Mouse (Mus musculus) midbrain, postnatal 0 days (tissue): Measurements from ENCODE around the gene Vmn1r49. TPM values are rescaled to one million over a fixed set of nuclear protein-coding genes. Genes with fewer than 3 reads are reported as not detected.
"Not testable (repeated sequence)": the region's sequence is repeated elsewhere in the genome, so short reads cannot be mapped to it uniquely, and the experiment has no call there.

ENCODE experiments used
- ATAC-seq: fragments of 200-750 bp; cut with Nextera tagmentation; 2 replicates; pipeline ENCODE4 v1.8.0; 2017; ENCODE audit warnings: moderate number of reproducible peaks, mild to moderate bottlenecking, moderate TSS enrichment, moderate library complexity; ENCODE audit not compliant: low FRiP score
- DNase-seq: peaks from one replicate; pipeline ENCODE4 v3.0.0-alpha.2; 2015; ENCODE audit warnings: low spot score
- H3K27ac ChIP-seq: fragments of 300-500 bp; sonication (generic); 2 replicates; pipeline ENCODE4 v1.5.1; 2014; ENCODE audit warnings: low read depth, mild to moderate bottlenecking, low read length, mixed read lengths
- H3K27me3 ChIP-seq: fragments of 300-500 bp; sonication (generic); 2 replicates; pipeline ENCODE4 v1.6.1; 2014; ENCODE audit warnings: low read length, control low read depth, mixed read lengths; ENCODE audit not compliant: insufficient read depth
- H3K36me3 ChIP-seq: fragments of 300-500 bp; sonication (generic); 2 replicates; pipeline ENCODE4 v1.6.1; 2014; ENCODE audit warnings: low read length, control low read depth, mixed read lengths; ENCODE audit not compliant: insufficient read depth
- H3K4me1 ChIP-seq: fragments of 300-500 bp; sonication (generic); 2 replicates; pipeline ENCODE4 v1.6.1; 2014; ENCODE audit warnings: mild to moderate bottlenecking, control low read depth, antibody characterized with exemption, low read length, mixed read lengths; ENCODE audit not compliant: insufficient read depth
- H3K4me2 ChIP-seq: fragments of 300-500 bp; sonication (generic); 2 replicates; pipeline ENCODE4 v1.6.1; 2014; ENCODE audit warnings: low read depth, mild to moderate bottlenecking, low read length, mixed read lengths; ENCODE audit not compliant: poor library complexity, severe bottlenecking
- H3K4me3 ChIP-seq: fragments of 300-500 bp; sonication (generic); 2 replicates; pipeline ENCODE4 v1.5.1; 2014; ENCODE audit warnings: low read depth, mild to moderate bottlenecking, low read length, moderate library complexity
- H3K9ac ChIP-seq: fragments of 300-500 bp; sonication (generic); replicated peaks from 2 replicates; pipeline ENCODE4 v1.6.1; 2014; ENCODE audit warnings: mild to moderate bottlenecking, low read length, moderate library complexity, mixed read lengths; ENCODE audit not compliant: poor library complexity, severe bottlenecking
- H3K9me3 ChIP-seq: fragments of 300-500 bp; sonication (generic); 2 replicates; pipeline ENCODE4 v1.6.1; 2016; ENCODE audit warnings: low read length, control low read depth
- CTCF ChIP-seq: IDR thresholded peaks from 2 replicates; pipeline ENCODE4 v1.5.1; 2016; ENCODE audit warnings: antibody characterized with exemption, mild to moderate bottlenecking
- WGBS: fragments of 180-500 bp; shearing (Covaris S2); extraction: QIAGEN DNeasy Blood & Tissue Kit; methylation state at CpG from one replicate; pipeline ENCODE4 v1.1.7; 2014; 5-methylcytosine and 5-hydroxymethylcytosine counted together
- polyA plus RNA-seq: library from polyadenylated mRNA; unstranded; fragments of >200 nt; fragmentation: Nextera tagmentation; extraction: Ambion mirVana; gene quantifications from 2 replicates; pipeline ENCODE4 v1.2.1, GENCODE M21; 2015
- total RNA-seq: library from RNA; depleted of rRNA; stranded (reverse); fragments of >200 nt; gene quantifications from 2 replicates; pipeline ENCODE4 v1.2.3, GENCODE M21; 2014; rRNA removed

The Vmn1r49 gene
- total RNA-seq (not detected in 2 replicates), polyA plus RNA-seq (not detected in 2 replicates)

DNA sequence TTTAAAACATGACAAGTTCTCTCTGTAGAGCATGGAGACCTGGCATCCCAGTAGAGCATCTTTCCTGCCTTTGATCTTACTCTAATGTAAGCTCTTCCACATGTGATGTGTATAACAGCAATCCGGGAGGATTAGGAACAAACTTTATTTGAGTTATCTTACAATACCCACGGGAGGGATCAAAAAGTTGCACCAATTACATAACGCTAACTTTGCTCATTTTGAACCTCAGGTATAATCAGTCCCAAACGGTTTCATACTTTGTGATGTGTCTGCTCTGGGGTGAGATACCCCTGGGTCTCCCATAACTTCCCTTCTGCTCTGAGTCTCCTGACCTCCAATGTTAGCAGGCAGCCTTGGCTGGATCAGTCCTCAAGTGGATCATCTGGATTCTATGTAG lies at the start of gene Vmn1r49:
Vmn1r49 (minus strand) TSS at position 101 of the 400 bp plus-strand sequence.
- H3K4me2 ChIP-seq, result no peak within 1 kb of the TSS
- TF ChIP-seq CTCF, result no peak
- no peaks in the 10 kb centered on the region for H3K36me3 ChIP-seq
- DNase-seq, result no peak
- no peak within 1 kb of the TSS for H3K27ac ChIP-seq
- H3K27me3 ChIP-seq, result no peaks in the 10 kb centered on the region
- H3K9ac ChIP-seq, result no peak within 1 kb of the TSS
- WGBS, result 84% methylated on average over 4 of the region's 4 CpGs
- H3K9me3 ChIP-seq, result no peaks in the 10 kb centered on the region; the same call in 1 of the 2 replicates
- no peak for ATAC-seq
- H3K4me3 ChIP-seq, result no peak within 1 kb of the TSS
- H3K4me1 ChIP-seq, result no peaks in the 10 kb centered on the region

DNA sequence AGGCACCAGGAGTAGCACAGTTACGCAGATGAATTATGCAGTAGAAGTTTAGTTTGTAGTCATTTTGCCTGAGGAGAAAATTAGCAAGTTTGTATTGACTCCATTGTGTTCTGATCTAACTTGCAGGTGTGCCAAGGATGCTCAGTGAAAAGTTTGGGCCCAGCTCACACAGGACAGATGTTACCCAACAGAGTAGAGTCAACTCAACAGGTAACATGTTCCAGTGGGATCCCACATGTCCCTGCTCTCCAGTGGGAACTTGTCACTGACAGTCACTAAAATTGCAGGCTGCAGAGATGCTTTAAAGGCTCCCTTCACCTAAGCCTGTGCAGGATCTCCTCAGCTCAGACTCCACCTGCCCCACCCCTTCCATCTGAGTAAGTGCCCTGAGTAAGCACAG lies 44.0 kb upstream of the Vmn1r49 start, which contains the start of gene Vmn1r51:
Vmn1r51 (plus strand) TSS at position 301 of the 400 bp plus-strand sequence.
- H3K4me1 ChIP-seq, H3K4me3 ChIP-seq, H3K27me3 ChIP-seq, DNase-seq, ATAC-seq, H3K36me3 ChIP-seq, H3K9ac ChIP-seq, H3K9me3 ChIP-seq, H3K4me2 ChIP-seq, H3K27ac ChIP-seq: not testable (repeated sequence)
- WGBS, result 89% methylated on average over 1 of the region's 1 CpGs

DNA sequence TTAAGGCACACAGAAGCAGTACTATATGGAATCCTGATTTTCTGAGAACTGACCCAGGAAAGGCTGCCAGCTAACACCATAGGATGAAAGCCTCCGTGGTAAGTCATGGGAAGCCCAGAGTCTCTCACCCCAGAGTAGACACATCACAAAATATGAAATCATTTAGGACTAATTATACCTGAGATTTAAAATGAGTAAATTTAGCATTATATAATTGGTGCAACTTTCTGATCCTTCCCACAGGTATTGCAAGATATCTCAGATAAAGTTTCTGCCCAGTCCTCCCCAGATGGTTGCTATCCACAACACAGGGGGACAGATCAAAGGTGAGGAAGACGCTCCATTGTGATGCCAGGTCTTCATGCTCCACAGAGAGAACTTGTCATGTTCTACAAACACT lies 22.8 kb upstream of the Vmn1r49 start, which contains the start of gene Vmn1r50:
Vmn1r50 (plus strand) TSS at position 301 of the 400 bp plus-strand sequence.
- ATAC-seq (no peak), DNase-seq (no peak)
- no peak within 1 kb of the TSS for H3K9ac ChIP-seq
- WGBS, result 64% methylated on average over 2 of the region's 2 CpGs
- H3K36me3 ChIP-seq, result no peaks in the 10 kb centered on the region
- no peaks in the 10 kb centered on the region for H3K9me3 ChIP-seq
- no peak within 1 kb of the TSS for H3K27ac ChIP-seq
- no peaks in the 10 kb centered on the region for H3K4me1 ChIP-seq
- no peak within 1 kb of the TSS for H3K4me2 ChIP-seq
- no peak for TF ChIP-seq CTCF
- H3K27me3 ChIP-seq, result no peaks in the 10 kb centered on the region
- H3K4me3 ChIP-seq, result no peak within 1 kb of the TSS

DNA sequence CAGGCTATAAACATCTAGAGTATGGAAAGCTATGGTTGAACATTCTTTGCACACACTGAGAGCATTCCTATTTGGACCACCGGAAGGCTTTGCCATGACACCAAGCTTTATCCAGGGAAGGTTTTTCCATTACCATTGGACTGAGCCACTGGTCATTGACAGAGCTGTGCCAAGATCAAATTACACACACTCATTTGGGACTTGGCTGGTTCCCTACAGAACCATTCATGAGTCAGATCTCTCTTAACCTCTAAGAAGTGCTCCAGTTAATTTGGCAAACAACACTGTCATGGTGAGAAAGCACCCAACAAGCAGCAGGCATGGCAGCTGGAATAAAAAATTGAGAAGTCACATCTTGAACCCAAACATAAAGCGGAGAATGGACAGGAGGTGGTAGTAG lies 22.3 kb upstream of the Vmn1r49 start:
- Histone ChIP-seq H3K36me3 (no peaks in the 10 kb centered on the region), H3K9ac (no peak overlapping the region), H3K27ac (no peak overlapping the region), H3K9me3 (no peaks in the 10 kb centered on the region), H3K4me2 (no peak overlapping the region), H3K27me3 (no peaks in the 10 kb centered on the region), H3K4me1 (no peaks in the 10 kb centered on the region), H3K4me3 (no peak overlapping the region)
- DNase-seq (no peak), ATAC-seq (no peak)
- 96% methylated on average over 2 of the region's 2 CpGs for WGBS
- no peak for TF ChIP-seq CTCF

DNA sequence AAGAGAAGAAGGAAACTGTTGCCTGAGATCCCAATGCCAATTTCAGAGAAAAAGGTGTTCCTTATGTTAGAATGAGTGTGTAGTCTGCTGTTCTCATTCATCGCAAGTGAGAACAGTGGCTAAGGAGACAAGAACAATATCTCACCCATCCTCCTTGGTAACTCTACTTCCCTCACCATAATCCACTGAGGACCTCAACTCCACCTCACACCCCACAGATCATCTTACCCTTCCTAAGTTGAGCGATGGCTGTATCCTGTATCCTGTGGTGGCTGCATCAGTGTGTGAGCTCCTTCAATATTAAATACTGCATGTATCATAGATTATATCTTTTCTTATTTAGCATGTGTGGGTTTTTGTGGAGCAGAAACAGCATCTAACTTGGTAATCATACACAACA lies 41.6 kb downstream of the Vmn1r49 start, which contains the start of gene Vmn1r48:
Vmn1r48 (minus strand) TSS at position 101 of the 400 bp plus-strand sequence.
- not testable (repeated sequence) for H3K36me3 ChIP-seq, DNase-seq, H3K27me3 ChIP-seq, ATAC-seq, H3K27ac ChIP-seq, H3K9ac ChIP-seq, H3K9me3 ChIP-seq, H3K4me1 ChIP-seq, H3K4me2 ChIP-seq, H3K4me3 ChIP-seq
- WGBS, result no CpG with 5 or more reads among the region's 2 CpGs

Other genes starting within 250 kb of the Vmn1r49 start
- not detected in 2 replicates for gene Vmn1r42, start 202.1 kb downstream of the Vmn1r49 start, total RNA-seq
- not detected in 2 replicates for gene Vmn1r42, start 202.1 kb downstream of the Vmn1r49 start, polyA plus RNA-seq
- 0.05 TPM in 1 of 2 replicates, not detected in the other for gene Vmn1r43, start 202.1 kb downstream of the Vmn1r49 start, total RNA-seq
- gene Vmn1r43, start 202.1 kb downstream of the Vmn1r49 start, polyA plus RNA-seq, result not detected in 2 replicates
- gene Vmn1r44, start 194.8 kb downstream of the Vmn1r49 start, total RNA-seq, result not detected in 2 replicates
- gene Vmn1r44, start 194.8 kb downstream of the Vmn1r49 start, polyA plus RNA-seq, result not detected in 2 replicates
- not detected in 2 replicates for gene Vmn1r45, start 137.9 kb downstream of the Vmn1r49 start, total RNA-seq
- 0.05 TPM in 1 of 2 replicates, not detected in the other for gene Vmn1r45, start 137.9 kb downstream of the Vmn1r49 start, polyA plus RNA-seq
- gene Vmn1r46, start 109.2 kb downstream of the Vmn1r49 start, total RNA-seq, result not detected in 2 replicates
- gene Vmn1r46, start 109.2 kb downstream of the Vmn1r49 start, polyA plus RNA-seq, result not detected in 2 replicates
- not detected in 2 replicates for gene Vmn1r47, start 62.4 kb downstream of the Vmn1r49 start, total RNA-seq
- not detected in 2 replicates for gene Vmn1r47, start 62.4 kb downstream of the Vmn1r49 start, polyA plus RNA-seq
- gene Vmn1r48, start 41.7 kb downstream of the Vmn1r49 start, total RNA-seq, result not detected in 2 replicates
- gene Vmn1r48, start 41.7 kb downstream of the Vmn1r49 start, polyA plus RNA-seq, result not detected in 2 replicates
- not detected in 2 replicates for gene Vmn1r50, start 22.9 kb upstream of the Vmn1r49 start, total RNA-seq
- gene Vmn1r50, start 22.9 kb upstream of the Vmn1r49 start, polyA plus RNA-seq, result not detected in 2 replicates
- gene Vmn1r51, start 44.1 kb upstream of the Vmn1r49 start, total RNA-seq, result not detected in 2 replicates
- gene Vmn1r51, start 44.1 kb upstream of the Vmn1r49 start, polyA plus RNA-seq, result 0.10 TPM in 1 of 2 replicates, not detected in the other
- gene Vmn1r52, start 96.3 kb upstream of the Vmn1r49 start, total RNA-seq, result not detected in 2 replicates
- not detected in 2 replicates for gene Vmn1r52, start 96.3 kb upstream of the Vmn1r49 start, polyA plus RNA-seq
- gene V1ra8, start 124.3 kb upstream of the Vmn1r49 start, total RNA-seq, result not detected in 2 replicates
- not detected in 2 replicates for gene V1ra8, start 124.3 kb upstream of the Vmn1r49 start, polyA plus RNA-seq
- gene Vmn1r53, start 145.9 kb upstream of the Vmn1r49 start, total RNA-seq, result not detected in 2 replicates
- not detected in 2 replicates for gene Vmn1r53, start 145.9 kb upstream of the Vmn1r49 start, polyA plus RNA-seq
- gene Vmn1r54, start 167.8 kb upstream of the Vmn1r49 start, total RNA-seq, result not detected in 2 replicates
- not detected in 2 replicates for gene Vmn1r54, start 167.8 kb upstream of the Vmn1r49 start, polyA plus RNA-seq
- not detected in 2 replicates for gene BC048671, start 222.7 kb upstream of the Vmn1r49 start, total RNA-seq
- not detected in 2 replicates for gene BC048671, start 222.7 kb upstream of the Vmn1r49 start, polyA plus RNA-seq
- not detected in 2 replicates for gene Chst13, start 246.7 kb upstream of the Vmn1r49 start, total RNA-seq
- 0.44 TPM in 1 of 2 replicates, not detected in the other for gene Chst13, start 246.7 kb upstream of the Vmn1r49 start, polyA plus RNA-seq